Mouse (Mus musculus) limb, embryonic 11.5 days (tissue): ENCODE measurements around the gene Spata1. TPM values are rescaled to one million over a fixed set of nuclear protein-coding genes. Genes with fewer than 3 reads are reported as not detected.

Experiments
- ATAC-seq: fragments of 200-750 bp; cut with Nextera tagmentation; 2 replicates; pipeline ENCODE4 v1.8.0; 2017; ENCODE audit warnings: low read depth; ENCODE audit not compliant: insufficient number of reproducible peaks, low FRiP score, low TSS enrichment
- DNase-seq: peaks from one replicate; pipeline ENCODE4 v3.0.0-alpha.2; 2015; ENCODE audit warnings: low spot score
- H3K27ac ChIP-seq: fragments of 300-500 bp; sonication (generic); replicated peaks from 2 replicates; pipeline ENCODE4 v1.5.1; 2014; ENCODE audit warnings: low read depth, mild to moderate bottlenecking, low read length
- H3K27me3 ChIP-seq: fragments of 300-500 bp; sonication (generic); 2 replicates; pipeline ENCODE4 v1.6.1; 2014; ENCODE audit warnings: mild to moderate bottlenecking, low read length, mixed read lengths; ENCODE audit not compliant: control insufficient read depth, insufficient read depth
- H3K36me3 ChIP-seq: fragments of 300-500 bp; sonication (generic); 2 replicates; pipeline ENCODE4 v1.6.1; 2014; ENCODE audit warnings: mild to moderate bottlenecking, low read length, moderate library complexity, mixed read lengths; ENCODE audit not compliant: control insufficient read depth, insufficient read depth
- H3K4me1 ChIP-seq: fragments of 300-500 bp; sonication (generic); 2 replicates; pipeline ENCODE4 v1.6.1; 2014; ENCODE audit warnings: low read length, mixed read lengths; ENCODE audit not compliant: control insufficient read depth, insufficient read depth
- H3K4me2 ChIP-seq: fragments of 300-500 bp; sonication (generic); 2 replicates; pipeline ENCODE4 v1.6.1; 2014; ENCODE audit warnings: low read depth, mild to moderate bottlenecking, moderate library complexity; ENCODE audit not compliant: severe bottlenecking
- H3K4me3 ChIP-seq: fragments of 300-500 bp; sonication (generic); 2 replicates; pipeline ENCODE4 v1.5.1; 2014; ENCODE audit warnings: low read depth, low read length
- H3K9ac ChIP-seq: fragments of 300-500 bp; sonication (generic); 2 replicates; pipeline ENCODE4 v1.6.1; 2014; ENCODE audit warnings: mild to moderate bottlenecking, low read length
- H3K9me3 ChIP-seq: fragments of 300-500 bp; sonication (generic); 2 replicates; pipeline ENCODE4 v1.6.1; 2016; ENCODE audit warnings: low read length; ENCODE audit not compliant: control insufficient read depth
- WGBS: fragments of 180-500 bp; shearing (Covaris S2); extraction: QIAGEN DNeasy Blood & Tissue Kit; methylation state at CpG from one replicate; pipeline ENCODE4 v1.1.7; 2014; 5-methylcytosine and 5-hydroxymethylcytosine counted together
- polyA plus RNA-seq: library from polyadenylated mRNA; unstranded; fragments of >200 nt; fragmentation: Nextera tagmentation; extraction: Ambion mirVana; gene quantifications from 2 replicates; pipeline ENCODE4 v1.2.1, GENCODE M21; 2014

Gene Spata1
- polyA plus RNA-seq, 1 experiment from 2014 or later = 6.4 TPM

GRCm38 (mm10) chr3:146474428-146474827, 25.1 kb downstream of the Spata1 start:
- Histone ChIP-seq H3K4me1 (no peaks in the 10 kb centered on the region), H3K27ac (no peak overlapping the region), H3K27me3 (no peaks in the 10 kb centered on the region), H3K4me3 (no peak overlapping the region), H3K36me3 (no peaks in the 10 kb centered on the region), H3K9me3 (no peaks in the 10 kb centered on the region), H3K9ac (no peak overlapping the region), H3K4me2 (no peak overlapping the region)
- no peak for ATAC-seq
- DNase-seq = no peak
- WGBS = 91% methylated on average over 3 of the region's 3 CpGs

DNA sequence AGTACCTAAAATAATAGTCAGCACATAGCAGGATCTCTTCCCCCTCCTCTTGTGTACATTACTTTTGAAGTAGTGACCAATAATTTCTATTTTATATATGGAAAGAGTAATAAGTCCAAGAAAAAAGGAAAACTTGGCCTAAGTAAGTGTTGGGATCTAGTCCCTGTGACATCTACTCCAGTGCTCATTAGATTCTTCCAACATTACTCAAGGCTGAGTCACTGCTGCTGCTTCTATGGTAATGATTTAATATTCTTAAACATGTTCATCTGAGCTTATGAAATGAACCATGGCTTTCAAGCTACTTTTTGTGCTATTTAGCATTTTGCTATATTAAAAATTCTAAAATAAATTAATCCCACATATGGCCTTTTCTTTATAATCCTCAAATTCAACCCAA, 25.8 kb downstream of the Spata1 start:
- H3K4me2 ChIP-seq = no peak overlapping the region
- no peak overlapping the region for H3K27ac ChIP-seq
- H3K27me3 ChIP-seq = no peaks in the 10 kb centered on the region
- H3K4me1 ChIP-seq = no peaks in the 10 kb centered on the region
- ATAC-seq = no peak
- H3K9ac ChIP-seq = no peak overlapping the region
- H3K36me3 ChIP-seq = no peaks in the 10 kb centered on the region
- no peaks in the 10 kb centered on the region for H3K9me3 ChIP-seq
- no peak for DNase-seq
- no peak overlapping the region for H3K4me3 ChIP-seq

GRCm38 (mm10) chr3:146472657-146473056, 26.9 kb downstream of the Spata1 start:
- H3K9ac ChIP-seq = no peak overlapping the region
- no peak overlapping the region for H3K4me3 ChIP-seq
- WGBS = 80% methylated on average over 4 of the region's 4 CpGs

GRCm38 (mm10) chr3:146469226-146469625, 30.3 kb downstream of the Spata1 start:
- Histone ChIP-seq H3K4me3 (no peak overlapping the region), H3K27ac (no peak overlapping the region), H3K4me2 (no peak overlapping the region), H3K9me3 (no peaks in the 10 kb centered on the region), H3K36me3 (no peaks in the 10 kb centered on the region), H3K4me1 (no peaks in the 10 kb centered on the region), H3K27me3 (no peaks in the 10 kb centered on the region), H3K9ac (no peak overlapping the region)
- no peak for DNase-seq
- ATAC-seq = no peak
- WGBS = 78% methylated on average over 2 of the region's 2 CpGs

More at GRCm38 (mm10) chr3:146472657-146473056, 26.9 kb downstream of the Spata1 start:
- ATAC-seq (no peak), DNase-seq (no peak)
- H3K27ac ChIP-seq = no peak overlapping the region
- no peaks in the 10 kb centered on the region for H3K9me3 ChIP-seq
- H3K27me3 ChIP-seq = no peaks in the 10 kb centered on the region
- H3K4me2 ChIP-seq = no peak overlapping the region
- H3K4me1 ChIP-seq = no peaks in the 10 kb centered on the region
- no peaks in the 10 kb centered on the region for H3K36me3 ChIP-seq

GRCm38 (mm10) chr3:146462939-146463338, 36.6 kb downstream of the Spata1 start:
- Histone ChIP-seq H3K4me1 (no peaks in the 10 kb centered on the region), H3K9ac (no peak overlapping the region), H3K27me3 (no peaks in the 10 kb centered on the region), H3K36me3 (no peaks in the 10 kb centered on the region), H3K27ac (no peak overlapping the region), H3K9me3 (no peaks in the 10 kb centered on the region), H3K4me2 (no peak overlapping the region), H3K4me3 (no peak overlapping the region)
- WGBS = 58% methylated on average over 2 of the region's 2 CpGs
- no peak for DNase-seq
- no peak for ATAC-seq

DNA sequence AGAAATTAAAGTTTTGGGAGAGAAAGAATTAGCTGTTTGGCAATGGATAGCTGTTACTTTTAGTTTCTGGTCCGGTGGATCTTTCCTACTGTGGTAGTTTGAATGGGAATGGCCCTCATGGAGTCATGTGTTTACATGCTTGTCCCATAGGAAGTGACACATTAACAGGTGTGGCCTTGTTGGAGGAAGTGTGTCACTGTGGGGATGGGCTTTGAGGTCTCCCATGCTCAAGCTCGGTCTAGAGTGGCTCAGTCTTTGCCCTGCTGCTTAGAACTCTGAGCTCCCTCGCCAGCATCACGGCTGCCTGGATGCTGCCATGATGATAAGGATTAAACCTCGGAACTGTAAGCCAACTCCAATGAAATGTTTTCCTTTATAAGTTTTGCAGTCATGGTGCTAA, 48.2 kb downstream of the Spata1 start:
- WGBS = 87% methylated on average over 5 of the region's 5 CpGs
- no peak for ATAC-seq

DNA sequence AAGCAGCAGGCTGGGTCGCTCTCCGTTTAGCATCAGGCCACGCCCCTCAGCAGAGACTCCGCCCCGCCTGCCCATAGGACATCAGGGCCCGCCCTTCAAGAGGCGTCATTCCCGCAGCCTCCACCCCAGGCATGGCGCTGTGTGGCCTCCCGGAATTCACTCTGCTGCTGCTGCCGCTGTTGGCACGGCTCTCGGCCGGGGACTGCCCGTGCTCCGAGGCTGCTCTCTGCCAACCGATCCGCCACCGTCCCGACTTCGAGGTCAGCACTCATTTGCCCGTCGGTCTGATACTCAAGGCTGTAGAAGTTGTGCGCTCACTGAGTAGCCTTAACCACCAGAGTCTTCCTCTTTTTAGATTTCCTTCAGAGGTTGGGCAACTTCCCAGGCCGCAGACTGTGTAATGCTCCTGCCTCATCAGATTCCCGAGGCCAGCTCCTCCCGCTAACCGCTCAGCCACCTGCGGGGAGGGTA, 49.1 kb downstream of the Spata1 start:
- 0 out of 2 replicates have a peak, but pooled peaks cover 2% of the 10 kb centered on the region for H3K36me3 ChIP-seq
- H3K9me3 ChIP-seq = no peaks in the 10 kb centered on the region
- no peaks in the 10 kb centered on the region for H3K27me3 ChIP-seq
- peak; percentile 96 for DNase-seq
- H3K4me1 ChIP-seq = 0 out of 2 replicates have a peak, but pooled peaks cover 2% of the 10 kb centered on the region
- peak overlapping the region; percentile 50 for H3K4me3 ChIP-seq
- peak overlapping the region; percentile 62 for H3K27ac ChIP-seq
- peak; percentile 99 for ATAC-seq
- peak overlapping the region; percentile 72 for H3K9ac ChIP-seq
- WGBS = under 1% methylated on average over 29 of the region's 29 CpGs
- H3K4me2 ChIP-seq = peak overlapping the region; percentile 74

More for the DNA sequence above, 48.2 kb downstream of the Spata1 start:
- H3K36me3 ChIP-seq = no peaks in the 10 kb centered on the region
- no peak for DNase-seq
- H3K4me1 ChIP-seq = 0 out of 2 replicates have a peak, but pooled peaks cover 2% of the 10 kb centered on the region
- H3K9me3 ChIP-seq = no peaks in the 10 kb centered on the region
- no peak overlapping the region for H3K4me3 ChIP-seq
- no peak overlapping the region for H3K9ac ChIP-seq
- H3K27ac ChIP-seq = no peak overlapping the region
- no peak overlapping the region for H3K4me2 ChIP-seq
- H3K27me3 ChIP-seq = no peaks in the 10 kb centered on the region

GRCm38 (mm10) chr3:146449745-146450250, 49.8 kb downstream of the Spata1 start, which contains the start of gene Ctbs:
TSS of gene Ctbs (plus strand) at chr3:146449795.
- H3K9me3 ChIP-seq = no peaks in the 10 kb centered on the region
- H3K27ac ChIP-seq = peak within 1 kb of the TSS; percentile 62
- peak within 1 kb of the TSS; percentile 72 for H3K9ac ChIP-seq
- ATAC-seq = peak; percentile 23; the same call in 1 of the 2 replicates
- WGBS = 57% methylated on average over 9 of the region's 9 CpGs
- no peak for DNase-seq
- 0 out of 2 replicates have a peak, but pooled peaks cover 2% of the 10 kb centered on the region for H3K36me3 ChIP-seq
- 0 out of 2 replicates have a peak, but pooled peaks cover 2% of the 10 kb centered on the region for H3K4me1 ChIP-seq
- H3K4me2 ChIP-seq = peak within 1 kb of the TSS; percentile 74
- H3K27me3 ChIP-seq = no peaks in the 10 kb centered on the region
- H3K4me3 ChIP-seq = peak within 1 kb of the TSS; percentile 50
